Mouse (Mus musculus): ENCODE results near the gene Fam136a.

GRCm38 (mm10) chr6:86325646-86326045, 39.8 kb upstream of the Fam136a start:
- no peak for TF ChIP-seq CTCF (IDR thresholded peaks at IDR 0.05; ENCODE audit: extremely low read depth, insufficient read depth, insufficient read length, insufficient replicate concordance)
- TF ChIP-seq POLR2A (IDR thresholded peaks at IDR 0.05; ENCODE audit: low read depth, low read length): no peak

Measured in spleen, adult 2 months (tissue).